Mouse (Mus musculus) intestine, embryonic 16.5 days (tissue): ENCODE measurements around the gene Fam166a. TPM values are rescaled to one million over a fixed set of nuclear protein-coding genes. Genes with fewer than 3 reads are reported as not detected.

Source experiments
- ATAC-seq: fragments of 200-750 bp; cut with Nextera tagmentation; 2 replicates; pipeline ENCODE4 v1.8.0; 2017; ENCODE audit warnings: moderate TSS enrichment, moderate library complexity
- H3K27ac ChIP-seq: fragments of 300-500 bp; sonication (generic); 2 replicates; pipeline ENCODE4 v1.5.1; 2014; ENCODE audit warnings: mild to moderate bottlenecking, low read length
- H3K27me3 ChIP-seq: fragments of 300-500 bp; sonication (generic); replicated peaks from 2 replicates; pipeline ENCODE4 v1.6.1; 2014; ENCODE audit warnings: low read length, control low read depth, mixed read lengths; ENCODE audit not compliant: control insufficient read depth, insufficient read depth
- H3K36me3 ChIP-seq: fragments of 300-500 bp; sonication (generic); 2 replicates; pipeline ENCODE4 v1.6.1; 2014; ENCODE audit warnings: low read length, control low read depth; ENCODE audit not compliant: control insufficient read depth, insufficient read depth
- H3K4me1 ChIP-seq: fragments of 300-500 bp; sonication (generic); 2 replicates; pipeline ENCODE4 v1.6.1; 2014; ENCODE audit warnings: low read length, control low read depth, mixed read lengths; ENCODE audit not compliant: control insufficient read depth, insufficient read depth
- H3K4me2 ChIP-seq: fragments of 300-500 bp; sonication (generic); 2 replicates; pipeline ENCODE4 v1.6.1; 2014; ENCODE audit warnings: low read depth, low read length, control low read depth
- H3K4me3 ChIP-seq: fragments of 300-500 bp; sonication (generic); 2 replicates; pipeline ENCODE4 v1.5.1; 2014; ENCODE audit warnings: mild to moderate bottlenecking, low read length
- H3K9ac ChIP-seq: fragments of 300-500 bp; sonication (generic); 2 replicates; pipeline ENCODE4 v1.6.1; 2014; ENCODE audit warnings: low read depth, low read length
- H3K9me3 ChIP-seq: fragments of 300-500 bp; sonication (generic); 2 replicates; pipeline ENCODE4 v1.6.1; 2016; ENCODE audit warnings: low read length, control low read depth; ENCODE audit not compliant: control insufficient read depth
- WGBS: fragments of 180-500 bp; shearing (Covaris S2); extraction: QIAGEN DNeasy Blood & Tissue Kit; methylation state at CpG from one replicate; pipeline ENCODE4 v1.1.7; 2014; 5-methylcytosine and 5-hydroxymethylcytosine counted together
- polyA plus RNA-seq: library from polyadenylated mRNA; unstranded; fragments of >200 nt; fragmentation: Nextera tagmentation; extraction: Ambion mirVana; gene quantifications from 2 replicates; pipeline ENCODE4 v1.2.1, GENCODE M21; 2015

The Fam166a gene
- polyA plus RNA-seq, 1 experiment from 2014 or later, result 0.12 TPM

DNA sequence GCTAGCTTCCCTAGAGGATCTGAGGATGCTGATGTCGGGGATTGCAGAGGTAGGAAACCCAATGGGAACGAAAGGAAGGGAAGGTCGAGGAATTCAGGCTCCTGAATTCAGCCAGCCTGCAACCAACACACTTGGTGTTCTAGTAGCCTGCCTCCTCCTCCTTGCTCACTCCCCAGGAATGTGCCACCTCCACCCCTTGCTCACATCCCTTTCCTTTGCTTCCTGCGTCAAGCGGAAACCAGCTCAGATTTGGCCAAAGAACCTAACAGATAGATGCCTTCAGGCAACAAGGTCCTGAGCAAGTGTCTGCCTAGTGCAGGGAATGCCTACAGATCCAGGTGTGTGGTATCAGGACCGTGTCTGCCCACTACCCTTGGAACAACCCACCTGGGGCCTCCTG lies 42.0 kb upstream of the Fam166a start:
- WGBS, result 61% methylated on average over 6 of the region's 6 CpGs
- Histone ChIP-seq H3K27ac (peak overlapping the region; percentile 52; the same call in 1 of the 2 replicates), H3K36me3 (no peaks in the 10 kb centered on the region), H3K4me3 (no peak overlapping the region), H3K27me3 (peaks cover 12% of the 10 kb centered on the region), H3K4me1 (peaks cover 63% of the 10 kb centered on the region), H3K9ac (peak overlapping the region; percentile 41; the same call in 1 of the 2 replicates), H3K4me2 (no peak overlapping the region), H3K9me3 (no peaks in the 10 kb centered on the region)
- ATAC-seq, result no peak

DNA sequence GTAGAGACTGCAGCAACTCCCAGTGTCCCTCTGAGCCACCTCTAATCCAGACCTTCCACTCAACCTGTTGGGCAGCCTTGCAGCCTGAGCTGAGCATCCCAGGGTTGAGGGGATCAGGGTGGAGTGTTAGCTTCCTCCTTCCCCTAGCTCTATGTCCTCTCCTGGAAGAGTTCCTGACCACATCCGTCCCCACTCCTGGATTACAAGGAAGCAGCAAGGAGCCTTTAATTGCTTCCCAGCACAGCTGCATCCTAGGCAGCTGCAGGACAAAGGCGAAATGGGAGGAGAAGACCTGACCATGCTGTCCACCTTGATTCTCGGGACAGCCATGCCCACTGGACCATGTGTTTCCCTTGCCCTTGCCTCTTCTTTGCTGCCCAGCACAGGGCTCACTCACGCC lies 41.5 kb upstream of the Fam166a start:
- WGBS, result 49% methylated on average over 4 of the region's 4 CpGs
- Histone ChIP-seq H3K9me3 (no peaks in the 10 kb centered on the region), H3K27ac (peak overlapping the region; percentile 52), H3K27me3 (peaks cover 12% of the 10 kb centered on the region), H3K4me2 (peak overlapping the region; percentile 1; the same call in 1 of the 2 replicates), H3K4me3 (no peak overlapping the region), H3K9ac (peak overlapping the region; percentile 41; the same call in 1 of the 2 replicates), H3K36me3 (no peaks in the 10 kb centered on the region), H3K4me1 (peaks cover 59% of the 10 kb centered on the region)
- no peak for ATAC-seq

DNA sequence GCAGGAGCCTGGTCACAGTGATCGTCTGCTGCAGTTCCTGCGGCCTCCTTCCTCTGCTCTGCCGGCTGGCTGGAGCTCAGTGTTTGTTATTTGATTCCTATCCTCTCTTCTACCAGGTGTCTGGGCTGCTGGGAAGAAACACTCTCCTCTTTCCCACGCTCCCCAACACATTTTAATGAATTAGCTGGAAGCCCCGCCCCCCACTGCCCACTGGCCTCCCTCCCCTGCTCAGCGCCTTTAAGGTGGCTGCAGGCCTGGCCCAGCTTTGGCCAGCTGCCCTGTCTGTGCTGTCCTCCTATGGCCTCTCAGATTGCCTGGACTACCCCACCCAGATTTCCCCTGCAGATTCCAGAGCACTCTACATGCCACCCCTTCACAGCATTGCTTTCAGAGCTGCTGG lies 40.9 kb upstream of the Fam166a start:
- Histone ChIP-seq H3K27ac (peak overlapping the region; percentile 52; the same call in 1 of the 2 replicates), H3K9ac (peak overlapping the region; percentile 41; the same call in 1 of the 2 replicates), H3K9me3 (no peaks in the 10 kb centered on the region), H3K4me1 (peaks cover 58% of the 10 kb centered on the region), H3K4me2 (0 out of 2 replicates have a peak overlapping the region, but pooled peaks have one; percentile 1), H3K4me3 (no peak overlapping the region), H3K27me3 (peaks cover 12% of the 10 kb centered on the region), H3K36me3 (no peaks in the 10 kb centered on the region)
- WGBS, result 14% methylated on average over 6 of the region's 6 CpGs
- ATAC-seq, result no peak

DNA sequence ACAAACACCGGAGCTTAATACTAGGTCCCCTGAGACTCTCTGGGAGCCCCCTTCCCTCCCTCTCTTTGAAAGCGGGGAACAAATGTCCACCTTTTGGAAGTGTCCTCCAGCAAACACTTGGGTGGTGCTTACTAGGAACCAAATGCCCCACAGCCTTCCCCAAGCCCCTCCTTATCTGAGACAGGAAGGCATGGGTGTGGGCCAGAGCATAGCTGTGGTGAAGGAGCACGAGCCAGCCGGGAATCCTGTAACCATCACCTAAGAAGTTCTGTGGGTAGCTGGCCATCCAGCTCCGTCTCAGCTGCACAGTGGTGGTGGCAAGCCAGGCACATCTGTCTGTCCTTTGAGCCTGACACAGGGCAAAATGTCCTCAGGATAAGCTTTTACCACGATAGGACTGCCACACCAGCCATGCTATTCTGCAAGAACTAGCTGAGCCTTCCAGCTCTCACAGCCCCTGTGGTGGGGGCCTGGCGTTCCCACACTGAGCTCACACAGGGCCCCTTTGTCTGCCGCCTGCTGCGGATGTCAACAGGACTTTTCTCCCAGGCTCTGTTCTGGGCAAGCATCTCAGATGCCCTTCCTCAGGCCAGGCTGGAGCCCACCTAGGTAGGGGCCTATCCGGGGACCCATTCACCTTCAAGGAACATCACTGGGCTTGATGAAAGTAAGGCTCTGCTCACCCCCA lies 40.1 kb upstream of the Fam166a start:
- H3K4me1 ChIP-seq, result peaks cover 51% of the 10 kb centered on the region
- peaks cover 12% of the 10 kb centered on the region for H3K27me3 ChIP-seq

DNA sequence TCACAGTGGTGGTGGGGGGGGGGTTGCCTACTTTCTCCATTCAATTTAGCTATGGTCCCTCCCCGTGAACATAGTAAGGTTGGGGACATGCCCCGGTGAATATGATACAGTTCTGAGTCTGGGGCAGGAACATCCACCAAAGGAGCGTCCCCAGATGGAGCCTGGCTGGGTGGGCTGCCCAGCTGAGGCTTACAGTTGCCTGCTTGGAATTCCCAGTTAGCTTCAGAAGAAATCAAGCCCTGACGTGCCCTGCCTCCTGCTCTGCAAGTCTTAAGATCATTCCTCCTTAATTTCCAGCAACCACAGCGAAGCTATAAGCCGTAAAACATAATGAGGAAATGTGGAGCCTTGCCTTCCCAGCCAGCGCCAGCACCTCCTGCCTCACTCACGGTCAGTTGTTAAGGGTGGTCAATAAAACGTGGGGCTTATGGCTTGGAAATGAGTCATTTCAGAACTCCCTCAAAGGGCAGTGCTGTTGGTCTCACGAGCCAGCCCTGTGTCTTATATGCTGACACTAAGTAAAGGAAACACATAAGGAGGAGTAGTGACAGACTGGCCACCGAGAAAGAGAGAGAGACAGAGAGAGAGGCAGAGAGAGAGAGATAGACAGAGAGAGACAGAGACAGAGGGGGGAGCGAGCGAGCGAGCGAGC lies 38.9 kb upstream of the Fam166a start:
- peak overlapping the region; percentile 62 for H3K4me3 ChIP-seq
- 35% methylated on average over 15 of the region's 15 CpGs for WGBS
- H3K27ac ChIP-seq, result peak overlapping the region; percentile 75

More for the DNA sequence above, 40.1 kb upstream of the Fam166a start:
- H3K9ac ChIP-seq, result no peak overlapping the region
- H3K27ac ChIP-seq, result peak overlapping the region; percentile 5
- H3K36me3 ChIP-seq, result no peaks in the 10 kb centered on the region
- no peaks in the 10 kb centered on the region for H3K9me3 ChIP-seq
- WGBS, result 37% methylated on average over 10 of the region's 10 CpGs
- no peak overlapping the region for H3K4me2 ChIP-seq
- ATAC-seq, result no peak
- no peak overlapping the region for H3K4me3 ChIP-seq

DNA sequence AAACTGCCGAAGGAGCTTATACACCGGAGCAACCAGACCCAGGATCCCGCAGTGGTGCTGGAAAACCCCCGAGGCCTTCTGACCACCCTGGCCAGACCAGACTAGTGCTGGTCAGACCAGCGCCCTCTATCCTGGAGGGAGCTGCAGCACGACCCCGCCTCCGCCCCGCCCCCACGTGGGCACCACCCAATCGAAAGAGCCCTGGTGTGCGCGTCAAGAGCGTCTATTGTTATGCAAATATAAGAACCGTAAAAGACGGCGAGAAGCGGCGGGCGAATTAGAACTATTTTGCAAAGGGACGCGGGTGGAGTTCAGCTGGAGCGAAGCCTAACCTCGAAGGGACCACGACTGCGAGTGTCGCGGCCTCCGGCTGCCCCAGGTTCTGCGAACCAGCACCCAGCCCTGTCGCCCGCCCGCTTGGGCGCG lies 38.1 kb upstream of the Fam166a start, which contains the start of gene Nrarp:
TSS of gene Nrarp (plus strand) at position 281 of the 426 bp plus-strand sequence.
- Histone ChIP-seq H3K36me3 (no peaks in the 10 kb centered on the region), H3K9ac (peak within 1 kb of the TSS; percentile 76), H3K27me3 (peaks cover 15% of the 10 kb centered on the region), H3K4me1 (peaks cover 36% of the 10 kb centered on the region), H3K4me2 (peak within 1 kb of the TSS; percentile 84), H3K4me3 (peak within 1 kb of the TSS; percentile 62), H3K27ac (peak within 1 kb of the TSS; percentile 96), H3K9me3 (no peaks in the 10 kb centered on the region)
- under 1% methylated on average over 35 of the region's 35 CpGs for WGBS
- ATAC-seq, result peak; percentile 87

More for the DNA sequence above, 38.9 kb upstream of the Fam166a start:
- peaks cover 41% of the 10 kb centered on the region for H3K4me1 ChIP-seq
- no peaks in the 10 kb centered on the region for H3K9me3 ChIP-seq
- H3K9ac ChIP-seq, result peak overlapping the region; percentile 58; the same call in 1 of the 2 replicates
- peak overlapping the region; percentile 84 for H3K4me2 ChIP-seq
- peak; percentile 1; the same call in 1 of the 2 replicates for ATAC-seq
- H3K27me3 ChIP-seq, result peaks cover 15% of the 10 kb centered on the region
- no peaks in the 10 kb centered on the region for H3K36me3 ChIP-seq

DNA sequence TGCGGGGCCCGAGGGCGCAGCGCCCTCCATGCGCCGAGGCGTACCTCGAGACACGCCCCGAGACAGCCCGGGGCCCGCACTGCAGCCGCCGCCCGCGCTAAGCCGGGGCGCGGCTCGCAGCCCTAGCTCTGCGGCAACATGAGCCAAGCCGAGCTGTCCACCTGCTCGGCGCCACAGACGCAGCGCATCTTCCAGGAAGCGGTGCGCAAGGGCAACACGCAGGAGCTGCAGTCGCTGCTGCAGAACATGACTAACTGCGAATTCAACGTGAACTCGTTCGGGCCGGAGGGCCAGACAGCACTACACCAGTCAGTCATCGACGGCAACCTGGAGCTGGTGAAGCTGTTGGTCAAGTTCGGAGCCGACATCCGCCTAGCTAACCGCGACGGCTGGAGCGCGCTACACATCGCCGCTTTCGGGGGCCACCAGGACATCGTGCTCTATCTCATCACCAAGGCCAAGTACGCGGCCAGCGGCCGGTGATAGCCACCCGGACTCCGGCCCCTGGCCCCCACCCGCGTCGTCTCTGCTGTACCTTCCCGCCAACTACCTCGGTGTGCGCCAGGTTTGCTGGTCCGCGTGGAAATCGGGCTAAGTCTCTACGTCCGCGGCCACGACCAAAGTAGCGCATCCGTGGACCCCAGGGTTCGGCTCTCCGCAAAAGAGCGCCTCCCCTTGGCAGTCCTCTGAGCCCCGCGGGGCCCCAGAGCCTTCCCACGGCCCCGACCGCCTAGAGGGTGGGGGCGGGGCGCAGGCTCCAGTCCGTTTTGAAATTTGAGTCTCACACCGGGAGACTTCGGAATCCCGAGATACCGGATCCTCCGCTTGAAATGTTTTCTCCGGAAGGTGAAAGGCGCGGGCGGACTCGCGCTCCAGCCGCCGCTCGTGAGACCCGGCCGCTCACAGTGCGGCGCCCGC lies 37.3 kb upstream of the Fam166a start:
- WGBS, result under 1% methylated on average over 95 of the region's 100 CpGs
- H3K27ac ChIP-seq, result peak overlapping the region; percentile 96
- peak; percentile 76 for ATAC-seq
- H3K9me3 ChIP-seq, result no peaks in the 10 kb centered on the region
- peaks cover 15% of the 10 kb centered on the region for H3K27me3 ChIP-seq
- peak overlapping the region; percentile 84 for H3K4me2 ChIP-seq
- H3K9ac ChIP-seq, result peak overlapping the region; percentile 76
- no peaks in the 10 kb centered on the region for H3K36me3 ChIP-seq
- H3K4me3 ChIP-seq, result peak overlapping the region; percentile 62
- peaks cover 31% of the 10 kb centered on the region for H3K4me1 ChIP-seq

DNA sequence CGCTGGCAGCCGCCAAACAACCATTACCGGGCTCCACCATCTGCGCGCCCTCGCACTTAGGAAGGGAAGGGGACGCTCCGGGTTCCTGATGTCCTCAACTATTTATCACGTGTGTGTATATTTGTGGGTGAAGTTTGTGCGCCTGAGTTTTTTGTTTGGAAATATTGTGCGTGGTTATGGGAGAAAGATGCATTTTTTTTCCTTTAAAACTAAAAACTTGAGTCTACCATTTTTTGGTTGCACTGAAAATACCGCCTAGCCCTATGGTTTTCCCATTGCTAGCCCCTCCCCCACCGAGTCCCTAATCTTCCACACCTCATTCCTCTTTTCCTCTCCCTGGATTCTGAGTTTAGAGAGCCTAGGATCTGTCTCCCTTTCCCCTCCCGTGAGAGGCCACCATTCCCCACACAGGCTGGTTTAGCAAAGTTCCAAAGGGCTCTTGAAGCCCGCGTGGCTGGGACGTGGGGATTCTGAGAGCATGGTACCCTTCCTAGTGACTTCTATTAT lies 36.6 kb upstream of the Fam166a start:
- H3K4me1 ChIP-seq, result peaks cover 23% of the 10 kb centered on the region
- under 1% methylated on average over 17 of the region's 17 CpGs for WGBS

More for the DNA sequence above, 36.6 kb upstream of the Fam166a start:
- H3K9me3 ChIP-seq, result no peaks in the 10 kb centered on the region
- H3K4me2 ChIP-seq, result peak overlapping the region; percentile 84
- ATAC-seq, result no peak
- peaks cover 15% of the 10 kb centered on the region for H3K27me3 ChIP-seq
- H3K9ac ChIP-seq, result peak overlapping the region; percentile 76
- H3K36me3 ChIP-seq, result no peaks in the 10 kb centered on the region
- peak overlapping the region; percentile 96 for H3K27ac ChIP-seq
- H3K4me3 ChIP-seq, result peak overlapping the region; percentile 62
